Mouse (Mus musculus) cerebral cortex, adult 2 months (tissue): ENCODE data around the gene Xcr1.

Experiments used
- WGBS: fragments of 180-500 bp; shearing (Covaris S2); methylation state at CpG from one replicate; pipeline ENCODE4 v1.1.7; 2018; 5-methylcytosine and 5-hydroxymethylcytosine counted together

Xcr1 gene

GRCm38 (mm10) chr9:123861929-123862328, at the start of gene Xcr1:
Gene Xcr1, minus strand, starts transcription at chr9:123862029.
- WGBS: 90% methylated on average over 9 of the region's 9 CpGs

GRCm38 (mm10) chr9:123872049-123872448, 10.2 kb upstream of the Xcr1 start:
- 69% methylated on average over 4 of the region's 4 CpGs for WGBS

GRCm38 (mm10) chr9:123869167-123869784, 7.4 kb upstream of the Xcr1 start:
- 41% methylated on average over 6 of the region's 6 CpGs for WGBS

GRCm38 (mm10) chr9:123863641-123864040, 1.8 kb upstream of the Xcr1 start:
- WGBS: 95% methylated on average over 1 of the region's 1 CpGs

- WGBS: 90% methylated on average over 1 of the region's 1 CpGs
Measured at GRCm38 (mm10) chr9:123862895-123863616, 1.2 kb upstream of the Xcr1 start.

GRCm38 (mm10) chr9:123856836-123857235, 5.0 kb downstream of the Xcr1 start:
- WGBS: 86% methylated on average over 2 of the region's 2 CpGs

GRCm38 (mm10) chr9:123852449-123853390, 9.1 kb downstream of the Xcr1 start:
- 51% methylated on average over 5 of the region's 5 CpGs for WGBS

GRCm38 (mm10) chr9:123851713-123852448, 9.9 kb downstream of the Xcr1 start, which contains the start of gene Fyco1:
Gene Fyco1, minus strand, starts transcription at chr9:123851899.
- WGBS: under 1% methylated on average over 47 of the region's 47 CpGs

GRCm38 (mm10) chr9:123851062-123851712, 10.6 kb downstream of the Xcr1 start:
- WGBS: under 1% methylated on average over 27 of the region's 27 CpGs

- WGBS: 8% methylated on average over 2 of the region's 2 CpGs
Measured at GRCm38 (mm10) chr9:123850705-123851061, 11.1 kb downstream of the Xcr1 start.

GRCm38 (mm10) chr9:123849976-123850695, 11.7 kb downstream of the Xcr1 start:
- 45% methylated on average over 2 of the region's 2 CpGs for WGBS

GRCm38 (mm10) chr9:123846490-123846889, 15.3 kb downstream of the Xcr1 start:
- WGBS: 96% methylated on average over 1 of the region's 1 CpGs

- WGBS: 34% methylated on average over 3 of the region's 3 CpGs
Measured at GRCm38 (mm10) chr9:123845120-123845519, 16.7 kb downstream of the Xcr1 start.

- WGBS: 75% methylated on average over 3 of the region's 3 CpGs
Measured at GRCm38 (mm10) chr9:123844468-123844867, 17.4 kb downstream of the Xcr1 start.

GRCm38 (mm10) chr9:123840243-123840642, 21.6 kb downstream of the Xcr1 start:
- WGBS: 88% methylated on average over 6 of the region's 6 CpGs

- 96% methylated on average over 3 of the region's 3 CpGs for WGBS
Measured at GRCm38 (mm10) chr9:123835851-123836250, 26.0 kb downstream of the Xcr1 start.

- WGBS: 81% methylated on average over 4 of the region's 4 CpGs
Measured at GRCm38 (mm10) chr9:123828916-123829315, 32.9 kb downstream of the Xcr1 start.

- 96% methylated on average over 3 of the region's 3 CpGs for WGBS
Measured at GRCm38 (mm10) chr9:123826631-123827030, 35.2 kb downstream of the Xcr1 start.

GRCm38 (mm10) chr9:123818601-123819000, 43.2 kb downstream of the Xcr1 start:
- WGBS: 79% methylated on average over 2 of the region's 2 CpGs

GRCm38 (mm10) chr9:123815996-123816395, 45.8 kb downstream of the Xcr1 start:
- 90% methylated on average over 1 of the region's 1 CpGs for WGBS
